Mouse (Mus musculus) brain, embryonic 14.5 days (tissue): ENCODE results near the gene Sept3.

Source experiments
- CTCF ChIP-seq: fragments of 200-500 bp; IDR thresholded peaks from 2 replicates; pipeline ENCODE4 v1.5.1; 2012; ENCODE audit warnings: inconsistent platforms, mild to moderate bottlenecking, moderate library complexity, borderline replicate concordance; ENCODE audit not compliant: insufficient read depth, insufficient read length; ENCODE audit errors: extremely low read depth
- POLR2A ChIP-seq: fragments of 200-500 bp; IDR thresholded peaks from 2 replicates; pipeline ENCODE4 v1.6.1; 2012; ENCODE audit warnings: mild to moderate bottlenecking, inconsistent platforms, borderline replicate concordance; ENCODE audit not compliant: poor library complexity, insufficient read depth, insufficient read length, severe bottlenecking; ENCODE audit errors: extremely low read depth

- no peak for TF ChIP-seq CTCF
- TF ChIP-seq POLR2A = no peak
Measured at GRCm38 (mm10) chr15:82244115-82244804, 30.4 kb upstream of the Sept3 start, which contains the start of gene Cenpm.
